10 mouse cellular contexts compared by ENCODE assay signal in genomic region chr11:54060316-54060715, GRCm38 (mm10). TPM values are rescaled to one million over a fixed set of nuclear protein-coding genes. Genes with fewer than 3 reads are reported as not detected.
A peak's percentile ranks its signal among the peaks of the same experiment; 100 is the strongest.
DNase-seq lines count a peak whose midpoint lies in the region; ATAC-seq and TF ChIP-seq lines count a peak whose summit lies in the region.
"Had no signal": no experiment of that assay in that cellular context is flagged by ENCODE, and none has a peak within 500 bp of the region (broad histone marks: within the 10 kb centered on the region; RNA-seq: fewer than 3 reads in every experiment).

No protein-coding gene starts in this region.

- no peak overlapping the region for H3K9ac ChIP-seq in neural tube, embryonic 15.5 days (replicated peaks)
- no peak overlapping the region for H3K9ac ChIP-seq in forebrain, embryonic 13.5 days
- H3K9ac ChIP-seq: heart, embryonic 13.5 days had no signal

- no peak for TF ChIP-seq CTCF in layer of hippocampus, adult 2 months (conservative IDR thresholded peaks at IDR 0.05)

- no peaks in the 10 kb centered on the region for H3K9me3 ChIP-seq in neural tube, embryonic 15.5 days (replicated peaks)
- H3K9me3 ChIP-seq in forebrain, embryonic 13.5 days (replicated peaks), result no peaks in the 10 kb centered on the region
- H3K9me3 ChIP-seq: G1E; heart, embryonic 13.5 days had no signal

- H3K27me3 ChIP-seq in neural tube, embryonic 15.5 days (replicated peaks), result no peaks in the 10 kb centered on the region
- no peaks in the 10 kb centered on the region for H3K27me3 ChIP-seq in forebrain, embryonic 13.5 days

- ATAC-seq in neural tube, embryonic 15.5 days (ENCODE audit: low FRiP score), result no peak
- no peak for ATAC-seq in forebrain, embryonic 13.5 days

- 24% methylated on average over 9 of the region's 9 CpGs for WGBS in neural tube, embryonic 15.5 days
- 52% methylated on average over 9 of the region's 9 CpGs for WGBS in forebrain, embryonic 13.5 days

- H3K4me1 ChIP-seq in neural tube, embryonic 15.5 days, result peaks cover 58% of the 10 kb centered on the region
- peaks cover 40% of the 10 kb centered on the region for H3K4me1 ChIP-seq in forebrain, embryonic 13.5 days

- DNase-seq in layer of hippocampus, adult 2 months (ENCODE audit: low spot score in 2 of 2), result no peak
- no peak for DNase-seq in layer of hippocampus, adult 18-20 months (ENCODE audit: low spot score in 2 of 2)
- peak; percentile 67 for DNase-seq in heart, adult 8-10 months (ENCODE audit: low spot score)
- DNase-seq in kidney, postnatal 14 days, result peak; percentile 71
- DNase-seq in left cerebral cortex, adult 11 months (ENCODE audit: low spot score), result no peak
- no peak for DNase-seq in cerebellum, adult 8-10 months

- H3K27ac ChIP-seq in layer of hippocampus, adult 2 months, result peak overlapping the region; percentile 73
- peak overlapping the region; percentile 58; the same call in 1 of the 2 replicates for H3K27ac ChIP-seq in neural tube, embryonic 15.5 days (replicated peaks)
- H3K27ac ChIP-seq in forebrain, embryonic 13.5 days, result no peak overlapping the region
- H3K27ac ChIP-seq: heart, embryonic 13.5 days had no signal

- H3K4me3 ChIP-seq in layer of hippocampus, adult 2 months, result no peak overlapping the region
- H3K4me3 ChIP-seq in neural tube, embryonic 15.5 days (replicated peaks), result no peak overlapping the region
- H3K4me3 ChIP-seq in forebrain, embryonic 13.5 days, result no peak overlapping the region
- H3K4me3 ChIP-seq: heart, embryonic 13.5 days had no signal

- no peaks in the 10 kb centered on the region for H3K36me3 ChIP-seq in neural tube, embryonic 15.5 days
- no peaks in the 10 kb centered on the region for H3K36me3 ChIP-seq in forebrain, embryonic 13.5 days (ENCODE audit: poor library complexity, severe bottlenecking)
- H3K36me3 ChIP-seq: G1E; heart, embryonic 13.5 days had no signal

- H3K4me2 ChIP-seq in neural tube, embryonic 15.5 days, result no peak overlapping the region
- H3K4me2 ChIP-seq in forebrain, embryonic 13.5 days, result no peak overlapping the region
- H3K4me2 ChIP-seq: heart, embryonic 13.5 days had no signal

RNA-seq across cellular contexts. Expression of gene Pdlim4, which starts 8.5 kb away (rescaled TPM):
- total RNA-seq in layer of hippocampus, adult 2 months (2021), result 10 to 100 TPM; 13.4 to 14.3 TPM
- total RNA-seq in layer of hippocampus, adult 18-20 months (2021), result 10 to 100 TPM; 14.8 to 15.4 TPM
- 10 to 100 TPM; 29.1 to 39.9 (median 35.2) TPM for total RNA-seq in heart, adult 8-10 months (2022)
- polyA plus RNA-seq in neural tube, embryonic 15.5 days (2015; fragmentation: Nextera tagmentation; extraction: Ambion mirVana), result 34.4 and 45.7 TPM in 2 replicates
- polyA plus RNA-seq in forebrain, embryonic 13.5 days (2015; fragmentation: Nextera tagmentation; extraction: Ambion mirVana), result 36.2 and 38.3 TPM in 2 replicates
- polyA plus RNA-seq: G1E had no signal

RNA-seq across cellular contexts. Expression of gene Slc22a4, which starts 32.4 kb away (rescaled TPM):
- total RNA-seq in layer of hippocampus, adult 2 months (2021), result 1 to 10 TPM; 5.9 to 6.9 TPM
- total RNA-seq in layer of hippocampus, adult 18-20 months (2021), result 1 to 10 TPM; 6.1 to 6.7 TPM
- total RNA-seq in heart, adult 8-10 months (2022), result 1 to 10 TPM; 4.8 to 7.1 (median 5.4) TPM
- polyA plus RNA-seq in neural tube, embryonic 15.5 days (2015; fragmentation: Nextera tagmentation; extraction: Ambion mirVana), result 5.9 TPM in 2 replicates
- polyA plus RNA-seq in forebrain, embryonic 13.5 days (2015; fragmentation: Nextera tagmentation; extraction: Ambion mirVana), result 0.21 and 0.74 TPM in 2 replicates
- total RNA-seq: G1E had no signal
- polyA plus RNA-seq: G1E had no signal

RNA-seq across cellular contexts. Expression of gene P4ha2, which starts 39.6 kb away (rescaled TPM):
- 10 to 100 TPM; 18.6 to 28.7 TPM for total RNA-seq in layer of hippocampus, adult 2 months (2021)
- 10 to 100 TPM; 26.9 to 30.7 TPM for total RNA-seq in layer of hippocampus, adult 18-20 months (2021)
- total RNA-seq in heart, adult 8-10 months (2022), result 10 to 100 TPM; 57.4 to 71.1 (median 64.1) TPM
- polyA plus RNA-seq in neural tube, embryonic 15.5 days (2015; fragmentation: Nextera tagmentation; extraction: Ambion mirVana), result 16.7 and 18.5 TPM in 2 replicates
- polyA plus RNA-seq in forebrain, embryonic 13.5 days (2015; fragmentation: Nextera tagmentation; extraction: Ambion mirVana), result 5.5 and 5.6 TPM in 2 replicates
- polyA plus RNA-seq: G1E had no signal

Comparison
In these comparisons a context has a peak if more than half of its experiments do, and no peak if none do; other contexts are left out.
1. DNase-seq: peak in heart, adult 8-10 months (single experiment) and kidney, postnatal 14 days (single experiment); none in layer of hippocampus, adult 2 months (0 of 2), layer of hippocampus, adult 18-20 months (0 of 2), left cerebral cortex, adult 11 months (single experiment) and cerebellum, adult 8-10 months (single experiment).